Mouse (Mus musculus) thymus, adult 2 months (tissue): ENCODE measurements around the gene Gm10570.

ENCODE experiments used
- CTCF ChIP-seq: fragments of 200-500 bp; IDR thresholded peaks from 2 replicates; pipeline ENCODE4 v1.5.1; 2012; ENCODE audit warnings: mild to moderate bottlenecking, control low read depth, low read length, moderate library complexity, borderline replicate concordance; ENCODE audit not compliant: control insufficient read depth, poor library complexity, insufficient read depth; ENCODE audit errors: extremely low read depth
- POLR2A ChIP-seq: fragments of 200-500 bp; IDR thresholded peaks from 2 replicates; pipeline ENCODE4 v1.6.1; 2012; ENCODE audit warnings: mild to moderate bottlenecking, low read length, control low read depth, moderate library complexity; ENCODE audit not compliant: control insufficient read depth, poor library complexity, insufficient read depth; ENCODE audit errors: extremely low read depth

DNA sequence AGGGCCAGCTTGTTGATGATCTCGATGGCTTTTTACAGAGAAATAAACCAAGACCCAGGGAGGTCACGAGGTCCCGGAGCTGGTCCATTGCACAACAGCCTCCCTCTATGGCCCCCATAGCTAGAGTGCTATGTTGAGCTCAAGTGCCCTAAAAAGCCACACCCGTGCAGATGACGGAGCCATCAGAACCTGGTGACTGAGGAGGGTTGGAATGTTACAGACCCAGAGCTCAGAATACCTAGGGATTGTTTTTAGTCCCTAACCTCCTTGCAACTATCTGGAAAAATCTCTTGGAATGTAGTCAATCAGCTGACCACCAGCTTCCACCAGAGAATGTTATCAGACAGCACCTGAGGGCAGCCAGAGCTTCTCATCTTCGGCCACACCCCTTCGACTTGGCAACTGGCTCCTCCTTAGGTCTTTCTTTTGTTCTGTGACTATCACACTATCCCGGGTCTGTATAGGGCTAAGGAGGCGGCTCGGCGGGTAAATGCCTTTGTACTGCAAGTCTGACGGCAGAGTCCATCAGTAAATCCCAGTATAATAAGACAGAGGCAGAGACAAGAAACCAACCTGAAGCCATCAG, 6.1 kb downstream of the Gm10570 start:
- TF ChIP-seq CTCF = no peak
- TF ChIP-seq POLR2A = no peak
